14 mouse cellular contexts compared by ENCODE assay signal in the genomic region with DNA sequence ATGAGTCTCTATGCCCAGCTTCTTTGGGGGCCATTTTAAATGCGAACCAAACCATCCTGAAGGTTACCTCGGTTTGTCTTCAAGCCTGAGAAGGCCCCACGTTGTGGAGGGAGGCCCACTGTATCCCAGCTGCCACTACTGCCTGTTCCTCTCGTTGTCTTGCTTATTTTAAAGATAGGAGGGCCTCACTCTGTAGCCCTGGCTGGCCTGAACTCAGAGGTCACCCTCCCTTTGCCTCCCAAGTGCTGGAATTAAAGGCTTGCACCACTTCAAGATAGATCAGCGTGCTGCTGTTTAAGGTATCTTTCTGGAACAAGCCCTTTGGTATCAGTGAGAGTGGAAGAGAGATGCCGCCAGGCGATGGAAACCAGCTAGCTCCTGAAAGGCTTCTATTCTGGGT. TPM values are rescaled to one million over a fixed set of nuclear protein-coding genes. Genes with fewer than 3 reads are reported as not detected.
DNase-seq lines count a peak whose midpoint lies in the region; ATAC-seq and TF ChIP-seq lines count a peak whose summit lies in the region.
"Had no signal": no experiment of that assay in that cellular context is flagged by ENCODE, and none has a peak within 500 bp of the region (broad histone marks: within the 10 kb centered on the region; RNA-seq: fewer than 3 reads in every experiment).

No protein-coding gene starts in this region.

- intact Hi-C loops in left cerebral cortex, postnatal 4 days (cut with DNase I), result no loop called here

- no peaks in the 10 kb centered on the region for H3K36me3 ChIP-seq in heart, embryonic 11.5 days (ENCODE audit: control insufficient read depth, insufficient read depth, low read length)
- no peaks in the 10 kb centered on the region; the same call in none of the 2 replicates for H3K36me3 ChIP-seq in spleen, adult 2 months (ENCODE audit: control insufficient read depth, insufficient read depth, low read length)
- 0 out of 2 replicates have a peak, but pooled peaks cover under 1% of the 10 kb centered on the region for H3K36me3 ChIP-seq in liver, embryonic 14.5 days (replicated peaks; ENCODE audit: control insufficient read depth, insufficient read depth, low read depth)

- peak overlapping the region; percentile 4; the same call in 1 of the 2 replicates for H3K9ac ChIP-seq in heart, embryonic 11.5 days (ENCODE audit: low read depth, low read length)
- H3K9ac ChIP-seq in liver, embryonic 14.5 days (replicated peaks), result peak overlapping the region; percentile 95
- H3K9ac ChIP-seq: embryonic facial prominence, embryonic 15.5 days; hindbrain, embryonic 12.5 days had no signal

- no peaks in the 10 kb centered on the region for H3K9me3 ChIP-seq in heart, embryonic 11.5 days (replicated peaks; ENCODE audit: control insufficient read depth, low read length)
- no peaks in the 10 kb centered on the region for H3K9me3 ChIP-seq in liver, embryonic 14.5 days (ENCODE audit: control insufficient read depth, low read length)
- H3K9me3 ChIP-seq: embryonic facial prominence, embryonic 15.5 days; hindbrain, embryonic 12.5 days had no signal

- 26% methylated on average over 7 of the region's 7 CpGs for WGBS in heart, embryonic 11.5 days (ENCODE audit: insufficient replicate concordance)
- 59% methylated on average over 7 of the region's 7 CpGs for WGBS in spleen, adult 2 months
- WGBS in liver, embryonic 14.5 days (ENCODE audit: insufficient replicate concordance), result 10% methylated on average over 7 of the region's 7 CpGs
- WGBS in cerebellum, adult 2 months, result 79% methylated on average over 7 of the region's 7 CpGs

- TF ChIP-seq CTCF in spleen, adult 2 months (IDR thresholded peaks at IDR 0.05; ENCODE audit: extremely low read depth, insufficient read depth, insufficient read length, insufficient replicate concordance), result no peak
- no peak for TF ChIP-seq CTCF in liver, embryonic 14.5 days (IDR thresholded peaks at IDR 0.05; ENCODE audit: low read depth)
- no peak for TF ChIP-seq CTCF in cerebellum, adult 2 months (IDR thresholded peaks at IDR 0.05; ENCODE audit: borderline replicate concordance, insufficient read depth, low read depth, low read length)

- no peak for TF ChIP-seq POLR2A in spleen, adult 2 months (IDR thresholded peaks at IDR 0.05; ENCODE audit: low read depth, low read length)
- TF ChIP-seq POLR2A in cerebellum, adult 2 months (IDR thresholded peaks at IDR 0.05; ENCODE audit: borderline replicate concordance, insufficient read depth, low read length), result no peak

- TF ChIP-seq EP300 in liver, embryonic 14.5 days (IDR thresholded peaks at IDR 0.05; ENCODE audit: low read depth), result no peak

- DNase-seq in heart, adult 9 months (ENCODE audit: low spot score in 2 of 2), result no peak
- DNase-seq in spleen, adult 2 months (ENCODE audit: low read depth in 1 of 2, low spot score in 2 of 2), result no peak
- no peak for DNase-seq in spleen, postnatal 14 days (ENCODE audit: low spot score in 2 of 2)
- DNase-seq in liver, embryonic 14.5 days (ENCODE audit: low read depth in 3 of 3, low spot score in 3 of 3), result no peak
- no peak for DNase-seq in left cerebral cortex, postnatal 4 days
- DNase-seq in cerebellum, adult 2 months, result no peak
- DNase-seq in kidney, postnatal 36 days, result no peak
- DNase-seq: B cell, adult 2 months; cerebellum, postnatal 14 days; kidney, adult 8-10 months had no signal

- H3K4me3 ChIP-seq in heart, embryonic 11.5 days (ENCODE audit: low read depth, low read length), result no peak overlapping the region
- no peak overlapping the region for H3K4me3 ChIP-seq in spleen, adult 2 months (ENCODE audit: extremely low read depth, insufficient read depth, insufficient read length)
- peak overlapping the region; percentile 48 to 57 for H3K4me3 ChIP-seq in liver, embryonic 14.5 days (ENCODE audit: insufficient read depth in 1 of 2, low read depth in 2 of 2, low read length in 2 of 2)
- no peak overlapping the region for H3K4me3 ChIP-seq in cerebellum, adult 2 months (replicated peaks; ENCODE audit: insufficient read depth, low read depth, low read length)
- H3K4me3 ChIP-seq: embryonic facial prominence, embryonic 15.5 days; hindbrain, embryonic 12.5 days had no signal

- peak overlapping the region; percentile 93 for H3K27ac ChIP-seq in heart, embryonic 11.5 days (ENCODE audit: low read depth, low read length)
- peak overlapping the region; percentile 31; the same call in 1 of the 2 replicates for H3K27ac ChIP-seq in spleen, adult 2 months (ENCODE audit: insufficient read depth, low read length)
- H3K27ac ChIP-seq in liver, embryonic 14.5 days, result peak overlapping the region; percentile 100
- H3K27ac ChIP-seq in cerebellum, adult 2 months (ENCODE audit: insufficient read depth, low read length), result no peak overlapping the region
- H3K27ac ChIP-seq: embryonic facial prominence, embryonic 15.5 days; hindbrain, embryonic 12.5 days; macrophage had no signal

- peak; percentile 66; the same call in 1 of the 2 replicates for ATAC-seq in heart, embryonic 11.5 days (replicated peaks; ENCODE audit: insufficient number of reproducible peaks, low FRiP score, low TSS enrichment)
- ATAC-seq in liver, embryonic 14.5 days (ENCODE audit: insufficient read depth), result peak; percentile 66

- H3K4me1 ChIP-seq in heart, embryonic 11.5 days (ENCODE audit: control insufficient read depth, insufficient read depth, low read length), result peaks cover 24% of the 10 kb centered on the region
- H3K4me1 ChIP-seq in spleen, adult 2 months (ENCODE audit: control insufficient read depth, insufficient read depth, insufficient read length), result no peaks in the 10 kb centered on the region
- H3K4me1 ChIP-seq in liver, embryonic 14.5 days (replicated peaks; ENCODE audit: control insufficient read depth in 2 of 2, insufficient read depth in 2 of 2, low read length in 1 of 2), result peaks cover 49 to 55% of the 10 kb centered on the region in 2 experiments
- H3K4me1 ChIP-seq in cerebellum, adult 2 months (ENCODE audit: control insufficient read depth, insufficient read depth, low read length), result no peaks in the 10 kb centered on the region
- H3K4me1 ChIP-seq: embryonic facial prominence, embryonic 15.5 days; hindbrain, embryonic 12.5 days had no signal

- peak overlapping the region; percentile 49 for H3K4me2 ChIP-seq in heart, embryonic 11.5 days
- peak overlapping the region; percentile 98 for H3K4me2 ChIP-seq in liver, embryonic 14.5 days (ENCODE audit: low read depth)
- H3K4me2 ChIP-seq: embryonic facial prominence, embryonic 15.5 days; hindbrain, embryonic 12.5 days had no signal

- H3K27me3 ChIP-seq in heart, embryonic 11.5 days (ENCODE audit: control insufficient read depth, insufficient read depth, low read length), result no peaks in the 10 kb centered on the region
- no peaks in the 10 kb centered on the region for H3K27me3 ChIP-seq in spleen, adult 2 months (ENCODE audit: control insufficient read depth, insufficient read depth, low read length)
- H3K27me3 ChIP-seq in liver, embryonic 14.5 days (ENCODE audit: control insufficient read depth, insufficient read depth, low read length), result no peaks in the 10 kb centered on the region
- H3K27me3 ChIP-seq in cerebellum, adult 2 months (ENCODE audit: control insufficient read depth, insufficient read depth, low read length), result no peaks in the 10 kb centered on the region
- H3K27me3 ChIP-seq: embryonic facial prominence, embryonic 15.5 days; hindbrain, embryonic 12.5 days had no signal

RNA-seq across cellular contexts. Expression of a gene that starts 6.2 kb away (rescaled TPM):
- 36.2 and 38.4 TPM in 2 replicates for polyA plus RNA-seq in heart, embryonic 11.5 days (2014; fragmentation: Nextera tagmentation; extraction: Ambion mirVana)
- polyA plus RNA-seq in spleen, adult 2 months (2012; rRNA removed), result 21.7 and 22.6 TPM in 2 replicates
- 71.8 and 83.0 TPM in 2 replicates for polyA plus RNA-seq in liver, embryonic 14.5 days (2012; rRNA removed)
- polyA plus RNA-seq in liver, embryonic 14.5 days (2014; fragmentation: Nextera tagmentation; extraction: Ambion mirVana), result 129 and 144 TPM in 2 replicates
- 10 to 100 TPM; 22.7 to 23.0 TPM for total RNA-seq in left cerebral cortex, postnatal 4 days (2021)
- polyA plus RNA-seq in cerebellum, adult 2 months (2012; rRNA removed), result 21.0 and 22.0 TPM in 2 replicates

RNA-seq across cellular contexts. Expression of a gene that starts 32.1 kb away (rescaled TPM):
- 31.2 and 32.0 TPM in 2 replicates for polyA plus RNA-seq in heart, embryonic 11.5 days (2014; fragmentation: Nextera tagmentation; extraction: Ambion mirVana)
- 27.3 and 34.2 TPM in 2 replicates for polyA plus RNA-seq in spleen, adult 2 months (2012; rRNA removed)
- polyA plus RNA-seq in liver, embryonic 14.5 days (2012; rRNA removed), result 21.1 and 21.2 TPM in 2 replicates
- 28.7 and 32.6 TPM in 2 replicates for polyA plus RNA-seq in liver, embryonic 14.5 days (2014; fragmentation: Nextera tagmentation; extraction: Ambion mirVana)
- 10 to 100 TPM; 27.8 to 29.4 TPM for total RNA-seq in left cerebral cortex, postnatal 4 days (2021)
- polyA plus RNA-seq in cerebellum, adult 2 months (2012; rRNA removed), result 18.9 TPM in 2 replicates

RNA-seq across cellular contexts. Expression of a gene that starts 32.2 kb away (rescaled TPM):
- polyA plus RNA-seq in heart, embryonic 11.5 days (2014; fragmentation: Nextera tagmentation; extraction: Ambion mirVana), result 6.0 and 6.5 TPM in 2 replicates
- 4.0 TPM in 2 replicates for polyA plus RNA-seq in spleen, adult 2 months (2012; rRNA removed)
- polyA plus RNA-seq in liver, embryonic 14.5 days (2012; rRNA removed), result 4.3 and 4.9 TPM in 2 replicates
- 2.9 and 3.6 TPM in 2 replicates for polyA plus RNA-seq in liver, embryonic 14.5 days (2014; fragmentation: Nextera tagmentation; extraction: Ambion mirVana)
- total RNA-seq in left cerebral cortex, postnatal 4 days (2021), result 10 to 100 TPM; 14.9 to 16.2 TPM
- 6.9 and 7.3 TPM in 2 replicates for polyA plus RNA-seq in cerebellum, adult 2 months (2012; rRNA removed)

RNA-seq across cellular contexts. Expression of a gene that starts 40.1 kb away (rescaled TPM):
- polyA plus RNA-seq in heart, embryonic 11.5 days (2014; fragmentation: Nextera tagmentation; extraction: Ambion mirVana), result 31.5 and 32.5 TPM in 2 replicates
- 7.9 and 8.5 TPM in 2 replicates for polyA plus RNA-seq in spleen, adult 2 months (2012; rRNA removed)
- 13.7 and 17.6 TPM in 2 replicates for polyA plus RNA-seq in liver, embryonic 14.5 days (2012; rRNA removed)
- polyA plus RNA-seq in liver, embryonic 14.5 days (2014; fragmentation: Nextera tagmentation; extraction: Ambion mirVana), result 23.3 and 27.8 TPM in 2 replicates
- total RNA-seq in left cerebral cortex, postnatal 4 days (2021), result 10 to 100 TPM; 27.6 to 28.9 TPM
- polyA plus RNA-seq in cerebellum, adult 2 months (2012; rRNA removed), result 21.8 and 23.4 TPM in 2 replicates

Comparison
In these comparisons a context has a peak if more than half of its experiments do, and no peak if none do; other contexts are left out.
1. H3K4me3 ChIP-seq: peak in liver, embryonic 14.5 days (2 of 2); none in heart, embryonic 11.5 days (single experiment), spleen, adult 2 months (single experiment) and cerebellum, adult 2 months (single experiment).